Mouse (Mus musculus) gastrocnemius, postnatal 25 days (tissue): ENCODE results near the gene 2310033P09Rik. TPM values are rescaled to one million over a fixed set of nuclear protein-coding genes. Genes with fewer than 3 reads are reported as not detected.
"Not testable (repeated sequence)": the region's sequence is repeated elsewhere in the genome, so short reads cannot be mapped to it uniquely, and the experiment has no call there.

Source experiments
- DNase-seq: peaks from one replicate; pipeline ENCODE4 v3.0.0; 2022
- total RNA-seq, 2 experiments: library from RNA; stranded (reverse); gene quantifications; 1 replicate in 1 of 2; 2 replicates in 1 of 2; pipeline ENCODE4 v1.2.3; 2021

The 2310033P09Rik gene
- total RNA-seq, 2 experiments from 2014 or later, result 2.8 to 3.3 TPM

DNA sequence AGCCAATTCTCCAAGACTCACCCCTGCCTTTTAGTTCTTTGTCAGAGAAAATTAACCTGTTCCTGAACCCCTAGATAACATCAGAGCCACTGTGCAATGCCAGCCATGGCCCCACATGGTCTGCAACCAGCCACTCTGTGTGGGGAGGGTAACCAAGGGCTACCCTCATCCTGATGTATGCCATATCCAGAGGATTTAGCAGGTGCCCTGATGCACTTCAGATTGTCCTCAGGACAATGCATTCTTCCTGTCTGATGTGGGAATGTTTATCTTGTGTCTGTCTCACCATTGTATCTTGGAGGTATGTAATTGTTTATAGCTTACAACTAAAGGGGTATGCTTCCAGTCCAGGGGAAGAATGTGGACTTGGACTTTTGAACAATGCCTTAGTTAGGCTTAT is 11.9 kb upstream of the 2310033P09Rik start:
- DNase-seq, result no peak

GRCm38 (mm10) chr11:59201216-59202002 is 6.7 kb upstream of the 2310033P09Rik start:
- DNase-seq, result no peak

GRCm38 (mm10) chr11:59202081-59202995 is 5.8 kb upstream of the 2310033P09Rik start, which contains the start of gene Mrpl55:
Gene Mrpl55 (plus strand): TSS chr11:59202486.
- DNase-seq, result peak; percentile 91

DNA sequence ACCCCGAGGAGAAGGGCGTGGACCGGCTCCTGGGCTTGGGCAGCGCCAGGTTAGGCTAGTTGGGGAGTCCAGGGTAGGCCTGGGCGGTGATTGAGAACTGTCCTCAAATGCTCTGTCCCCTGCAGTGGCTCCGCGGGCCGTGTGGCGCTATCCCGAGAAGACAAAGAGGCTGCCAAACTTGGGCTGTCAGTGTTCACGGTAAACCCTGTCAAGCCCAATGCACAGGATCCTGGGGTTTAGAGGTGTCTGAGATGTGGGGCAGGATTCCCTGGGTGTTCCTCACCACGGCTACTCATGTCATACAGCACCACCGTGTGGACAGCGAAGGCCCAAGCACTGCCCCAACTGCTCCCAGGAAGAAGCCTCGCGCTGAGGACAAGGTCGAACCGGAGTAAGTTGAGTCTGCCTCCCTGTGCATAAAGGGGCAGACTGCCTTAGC is 901 bp downstream of the 2310033P09Rik start:
- peak; percentile 41 for DNase-seq

DNA sequence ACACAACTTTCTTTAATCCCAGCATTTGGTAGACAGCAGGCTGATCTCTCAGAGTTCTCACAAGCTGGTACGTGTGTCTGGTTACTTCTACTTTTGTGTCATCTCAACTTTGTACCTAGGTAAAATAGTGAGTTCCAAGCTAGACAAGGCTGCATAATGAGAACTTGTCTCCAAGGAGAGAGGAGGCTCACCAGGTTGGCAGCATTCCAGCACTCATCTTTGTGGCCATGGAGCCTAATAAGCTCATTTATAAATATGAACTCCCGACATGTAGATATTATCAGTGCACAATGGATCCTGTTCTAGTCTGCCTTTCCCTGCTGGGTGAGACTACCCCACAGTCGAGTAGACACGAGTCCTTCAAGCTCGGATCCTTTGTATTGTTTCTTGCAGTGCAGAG is 1.5 kb downstream of the 2310033P09Rik start:
- no peak for DNase-seq

DNA sequence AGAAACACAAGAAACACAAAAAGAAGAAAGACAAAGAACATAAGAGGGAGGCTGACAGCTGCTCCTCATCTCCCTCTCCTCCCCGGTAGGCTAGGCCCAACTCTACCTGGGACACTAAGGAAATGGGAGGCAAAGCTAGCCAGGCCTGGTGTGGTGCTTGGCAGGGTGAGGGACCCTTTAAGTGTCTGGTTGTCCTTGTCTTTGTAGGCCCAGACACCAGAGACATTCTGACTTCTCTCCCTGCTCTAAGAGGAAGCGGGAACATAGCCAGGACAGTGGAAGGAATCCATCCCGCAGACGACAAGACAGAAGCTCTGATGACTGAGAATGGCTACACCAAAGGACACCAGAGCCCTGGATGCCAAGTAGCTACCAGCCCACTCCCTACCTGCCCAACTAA is 1.9 kb downstream of the 2310033P09Rik start:
- no peak for DNase-seq

DNA sequence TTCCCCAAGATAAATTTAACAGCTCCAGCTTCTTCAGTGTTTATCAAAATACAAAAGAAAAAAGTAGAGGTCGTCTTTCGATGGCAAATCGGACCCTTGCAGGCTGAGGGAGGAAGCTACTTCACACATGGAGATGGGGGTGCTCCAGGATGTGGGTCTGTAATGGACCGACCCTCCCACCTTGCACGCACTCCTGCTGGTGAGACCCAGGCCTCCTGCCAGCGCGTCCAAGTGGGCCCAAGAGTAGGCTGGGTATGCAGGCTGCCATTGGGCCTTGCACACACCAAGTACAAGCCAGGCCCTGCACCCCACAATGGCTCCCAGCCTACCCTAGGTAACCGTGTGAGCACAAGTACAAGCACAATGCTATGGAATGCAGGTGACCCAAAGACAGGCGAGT is 3.4 kb downstream of the 2310033P09Rik start:
- DNase-seq, result not testable (repeated sequence)

DNA sequence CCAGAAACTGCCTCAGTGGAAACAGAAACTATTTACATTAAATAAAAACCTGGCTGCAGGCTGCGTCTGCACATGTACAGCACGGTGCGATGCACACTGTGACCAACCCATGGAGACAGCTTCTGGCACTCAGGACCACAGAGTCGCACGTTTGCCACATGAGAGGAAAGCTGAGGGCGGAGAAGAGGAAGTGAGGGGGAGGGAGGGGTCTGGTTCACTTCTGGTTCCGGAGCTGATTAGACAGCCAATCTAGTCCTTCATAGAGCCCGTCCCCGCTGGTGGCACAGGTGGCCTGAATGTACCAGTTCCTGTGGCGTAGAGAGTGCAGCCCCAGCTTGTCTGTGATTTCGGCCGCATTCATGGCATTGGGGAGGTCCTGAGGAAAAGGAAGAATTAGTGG is 4.2 kb downstream of the 2310033P09Rik start:
- DNase-seq, result not testable (repeated sequence)

- no peak for DNase-seq
Observed at GRCm38 (mm10) chr11:59212892-59213494, 4.9 kb downstream of the 2310033P09Rik start.

DNA sequence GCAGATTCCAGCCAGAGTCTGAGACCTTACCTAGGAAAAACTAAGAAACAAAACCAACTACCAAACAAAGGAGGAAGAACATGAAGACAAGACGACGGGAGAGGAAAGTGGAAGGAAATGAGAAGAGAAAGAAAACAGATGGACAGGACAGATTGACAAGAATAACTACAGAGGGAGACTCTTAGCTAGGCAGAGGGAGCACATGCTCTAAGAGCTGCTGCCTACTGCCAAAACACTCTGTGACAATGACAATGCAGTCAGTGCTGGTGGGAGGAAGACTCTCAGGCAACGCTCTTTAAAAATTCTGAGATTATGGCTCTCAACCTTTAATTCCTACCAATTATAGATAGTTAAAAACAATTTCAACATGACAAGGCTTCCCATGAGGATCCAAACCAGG is 8.8 kb downstream of the 2310033P09Rik start:
- no peak for DNase-seq

DNA sequence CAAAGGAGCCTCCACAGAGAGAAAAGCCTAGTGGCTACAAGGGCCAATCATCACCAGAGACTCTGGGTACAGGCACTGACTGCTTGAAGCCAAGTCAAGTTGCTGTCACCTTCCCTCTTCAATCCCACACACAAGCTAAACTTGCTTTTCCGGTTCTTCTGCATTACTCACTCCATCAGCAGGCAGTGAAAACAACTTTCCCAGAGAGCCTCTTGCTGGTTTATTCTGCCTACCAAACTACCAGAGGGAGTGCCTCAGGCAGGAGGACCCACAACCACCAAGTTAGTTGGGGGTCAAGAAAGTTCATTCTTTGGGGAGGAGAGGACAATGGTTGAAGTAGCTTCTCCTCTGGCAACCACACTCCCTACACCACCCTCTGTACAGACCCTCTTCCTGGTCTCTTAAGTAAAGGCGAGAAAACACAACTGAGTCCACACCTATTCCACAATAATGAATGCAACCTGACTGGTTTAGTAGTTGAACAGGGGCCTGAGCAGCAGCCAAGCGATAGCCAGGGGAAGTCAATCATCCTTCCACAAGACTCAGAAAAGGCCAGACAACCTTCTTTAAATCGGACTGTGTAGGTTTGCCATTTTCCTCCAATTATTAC is 10.4 kb downstream of the 2310033P09Rik start:
- DNase-seq, result no peak

GRCm38 (mm10) chr11:59219064-59219463 is 10.9 kb downstream of the 2310033P09Rik start:
- DNase-seq, result no peak

GRCm38 (mm10) chr11:59221604-59222003 is 13.5 kb downstream of the 2310033P09Rik start:
- no peak for DNase-seq

DNA sequence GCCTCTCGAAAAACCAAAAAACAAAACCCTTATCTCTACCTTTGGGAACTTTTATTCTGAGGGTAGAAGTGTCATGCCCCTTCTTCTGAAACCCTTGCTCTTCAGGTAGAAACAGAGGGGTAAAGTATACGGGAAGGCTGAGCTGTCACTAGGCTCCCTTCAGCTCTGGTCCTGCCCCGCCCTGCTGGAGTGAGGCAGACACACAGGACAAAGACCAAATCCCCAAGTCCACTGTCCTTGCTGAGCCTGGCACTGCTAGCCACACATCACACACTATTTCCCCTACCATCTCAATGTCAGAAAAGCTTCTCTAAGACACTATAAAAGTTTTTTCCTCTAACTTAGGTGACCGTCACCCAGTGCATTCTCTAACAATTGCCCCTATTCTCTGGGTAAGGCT is 14.2 kb downstream of the 2310033P09Rik start:
- DNase-seq, result no peak

GRCm38 (mm10) chr11:59224025-59224424 is 15.9 kb downstream of the 2310033P09Rik start:
- DNase-seq, result no peak

- DNase-seq, result no peak
Observed at GRCm38 (mm10) chr11:59224470-59224869, 16.3 kb downstream of the 2310033P09Rik start.

DNA sequence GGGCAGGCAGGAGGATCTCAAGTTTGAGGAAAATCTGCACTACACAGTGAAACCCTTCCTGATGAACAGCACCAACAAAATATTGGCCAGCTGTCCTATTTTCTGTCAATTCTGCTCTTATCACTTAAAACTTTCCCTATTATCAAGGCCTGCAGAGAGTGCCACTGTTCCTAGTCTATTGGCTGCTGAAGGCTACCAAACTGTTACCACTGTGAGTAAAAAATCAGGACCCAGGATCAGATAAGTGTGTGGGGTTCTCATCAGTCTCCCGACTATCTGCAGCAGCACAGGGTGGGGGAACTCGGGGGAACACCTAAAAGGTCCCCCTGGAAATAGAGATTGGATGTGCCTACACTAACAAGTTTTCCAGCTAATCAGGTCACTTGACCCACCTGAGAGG is 17.0 kb downstream of the 2310033P09Rik start:
- no peak for DNase-seq

GRCm38 (mm10) chr11:59226251-59226650 is 18.1 kb downstream of the 2310033P09Rik start:
- no peak for DNase-seq

- DNase-seq, result no peak
Observed at GRCm38 (mm10) chr11:59226787-59227603, 18.9 kb downstream of the 2310033P09Rik start.

DNA sequence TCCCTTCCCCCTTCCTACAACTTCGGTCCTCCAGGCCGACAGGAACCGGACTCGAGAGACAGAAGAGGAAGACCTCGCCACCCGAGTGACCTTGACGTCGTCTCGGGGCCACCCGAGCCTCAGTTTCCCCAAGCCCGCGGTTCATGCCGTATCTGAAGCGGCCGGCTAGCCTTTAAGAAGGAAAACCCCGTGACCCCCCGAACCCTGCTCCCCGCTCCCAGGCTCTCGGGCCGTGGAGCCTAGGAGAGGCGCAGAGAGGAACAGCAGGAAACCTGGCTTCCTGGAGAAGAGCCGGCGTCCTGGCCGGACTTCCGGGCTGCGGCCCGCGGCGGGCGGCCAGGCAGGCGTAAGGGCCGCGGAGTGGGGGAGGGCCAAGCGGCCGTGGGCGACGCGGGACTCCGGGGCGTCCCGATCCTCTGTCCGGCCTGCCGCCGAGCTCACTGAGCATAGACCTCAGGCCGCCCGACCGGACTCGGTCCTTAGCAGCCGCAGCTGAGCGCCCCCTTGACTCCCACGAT is 19.5 kb downstream of the 2310033P09Rik start:
- DNase-seq, result no peak
